Mouse (Mus musculus) bone marrow, adult 2 months (tissue): ENCODE results near the gene Cd52. TPM values are rescaled to one million over a fixed set of nuclear protein-coding genes. Genes with fewer than 3 reads are reported as not detected.
A peak's percentile ranks its signal among the peaks of the same experiment; 100 is the strongest.

Source experiments
- H3K27ac ChIP-seq: fragments of 200-500 bp; 2 replicates; pipeline ENCODE4 v1.5.1; 2012; ENCODE audit warnings: low read depth, mild to moderate bottlenecking, control low read depth, inconsistent platforms, low read length; ENCODE audit not compliant: control insufficient read depth, poor library complexity, insufficient read depth
- H3K4me1 ChIP-seq: fragments of 200-500 bp; 2 replicates; pipeline ENCODE4 v1.6.1; 2011; ENCODE audit warnings: low read length; ENCODE audit not compliant: control insufficient read depth, insufficient read depth
- H3K4me3 ChIP-seq: fragments of 200-500 bp; replicated peaks from 2 replicates; pipeline ENCODE3; 2011; ENCODE audit warnings: mild to moderate bottlenecking, low read depth, low read length, control low read depth; ENCODE audit not compliant: control insufficient read depth
- CTCF ChIP-seq: fragments of 200-500 bp; IDR thresholded peaks from 2 replicates; pipeline ENCODE4 v1.5.1; 2011; ENCODE audit warnings: low read length, control low read depth; ENCODE audit not compliant: control insufficient read depth, insufficient read depth
- POLR2A ChIP-seq: fragments of 200-500 bp; IDR thresholded peaks from 2 replicates; pipeline ENCODE4 v1.6.1; 2011; ENCODE audit warnings: low read depth, mild to moderate bottlenecking, control low read depth, low read length, borderline replicate concordance; ENCODE audit not compliant: control insufficient read depth
- WGBS: fragments of 180-500 bp; shearing (Covaris S2); methylation state at CpG from one replicate; pipeline ENCODE4 v1.1.7; 2018; 5-methylcytosine and 5-hydroxymethylcytosine counted together
- polyA plus RNA-seq: library from polyadenylated mRNA; stranded (reverse); fragments of >200 nt; gene quantifications from 2 replicates; pipeline ENCODE4 v1.2.4, GENCODE M21; 2011; ENCODE audit warnings: low replicate concordance; ENCODE audit not compliant: missing spikeins, insufficient read depth, insufficient read length

Cd52 gene
- polyA plus RNA-seq, 1 experiment, result 801 TPM

- WGBS, result 5% methylated on average over 2 of the region's 2 CpGs
- TF ChIP-seq CTCF, result no peak
- TF ChIP-seq POLR2A, result no peak
- Histone ChIP-seq H3K4me3 (no peak overlapping the region), H3K27ac (no peak overlapping the region), H3K4me1 (no peaks in the 10 kb centered on the region)
Observed at GRCm38 (mm10) chr4:134043041-134043440, 51.8 kb downstream of the Cd52 start.

GRCm38 (mm10) chr4:134041317-134042123 lies 53.4 kb downstream of the Cd52 start:
- Histone ChIP-seq H3K27ac (no peak overlapping the region), H3K4me1 (no peaks in the 10 kb centered on the region), H3K4me3 (no peak overlapping the region)
- WGBS, result 11% methylated on average over 9 of the region's 9 CpGs
- TF ChIP-seq POLR2A (no peak), CTCF (no peak)

- Histone ChIP-seq H3K27ac (no peak overlapping the region), H3K4me3 (no peak overlapping the region), H3K4me1 (no peaks in the 10 kb centered on the region; the same call in 1 of the 2 replicates)
- WGBS, result 6% methylated on average over 16 of the region's 16 CpGs
- TF ChIP-seq CTCF (peak; percentile 97), POLR2A (no peak)
Observed at GRCm38 (mm10) chr4:134035953-134036352, 58.9 kb downstream of the Cd52 start.

Other genes with a start within 250 kb of the Cd52 start
- 36.1 and 79.3 TPM in 2 replicates for gene Rps6ka1, start 207.3 kb downstream of the Cd52 start, polyA plus RNA-seq
- gene Hmgn2, start 126.4 kb downstream of the Cd52 start, polyA plus RNA-seq, result 320 and 322 TPM in 2 replicates
- gene Dhdds, start 94.2 kb downstream of the Cd52 start, polyA plus RNA-seq, result 20.6 and 30.2 TPM in 2 replicates
- 3.6 and 29.6 TPM in 2 replicates for gene Lin28a, start 76.2 kb downstream of the Cd52 start, polyA plus RNA-seq
- gene Zfp683, start 41.2 kb downstream of the Cd52 start, polyA plus RNA-seq, result 1.0 TPM in 1 of 2 replicates, not detected in the other
- 4.6 TPM in 1 of 2 replicates, not detected in the other for gene Crybg2, start 34.3 kb downstream of the Cd52 start, polyA plus RNA-seq
- gene Ubxn11, start 7.5 kb upstream of the Cd52 start, polyA plus RNA-seq, result 3.3 and 13.7 TPM in 2 replicates
- 299 and 416 TPM in 2 replicates for gene Sh3bgrl3, start 33.7 kb upstream of the Cd52 start, polyA plus RNA-seq
- 16.4 and 22.7 TPM in 2 replicates for gene Cep85, start 92.0 kb upstream of the Cd52 start, polyA plus RNA-seq
- gene Gm7534, start 107.9 kb upstream of the Cd52 start, polyA plus RNA-seq, result not detected in 2 replicates
- gene Catsper4, start 132.3 kb upstream of the Cd52 start, polyA plus RNA-seq, result not detected in 2 replicates
- gene Cnksr1, start 143.3 kb upstream of the Cd52 start, polyA plus RNA-seq, result not detected in 2 replicates
- gene E130218I03Rik, start 148.6 kb upstream of the Cd52 start, polyA plus RNA-seq, result not detected in 2 replicates
- 2.6 and 8.0 TPM in 2 replicates for gene Zfp593, start 150.5 kb upstream of the Cd52 start, polyA plus RNA-seq
- gene Gm30191, start 151.9 kb upstream of the Cd52 start, polyA plus RNA-seq, result not detected in 2 replicates
- gene Grrp1, start 159.0 kb upstream of the Cd52 start, polyA plus RNA-seq, result 5.2 and 7.5 TPM in 2 replicates
- 4.9 and 5.2 TPM in 2 replicates for gene Pdik1l, start 192.8 kb upstream of the Cd52 start, polyA plus RNA-seq
- 1.1 TPM in 1 of 2 replicates, not detected in the other for gene Trim63, start 220.0 kb upstream of the Cd52 start, polyA plus RNA-seq
- gene Slc30a2, start 248.1 kb upstream of the Cd52 start, polyA plus RNA-seq, result 4.0 TPM in 1 of 2 replicates, not detected in the other